Comparison of ENCODE assay signal across 8 mouse cellular contexts in the genomic region with DNA sequence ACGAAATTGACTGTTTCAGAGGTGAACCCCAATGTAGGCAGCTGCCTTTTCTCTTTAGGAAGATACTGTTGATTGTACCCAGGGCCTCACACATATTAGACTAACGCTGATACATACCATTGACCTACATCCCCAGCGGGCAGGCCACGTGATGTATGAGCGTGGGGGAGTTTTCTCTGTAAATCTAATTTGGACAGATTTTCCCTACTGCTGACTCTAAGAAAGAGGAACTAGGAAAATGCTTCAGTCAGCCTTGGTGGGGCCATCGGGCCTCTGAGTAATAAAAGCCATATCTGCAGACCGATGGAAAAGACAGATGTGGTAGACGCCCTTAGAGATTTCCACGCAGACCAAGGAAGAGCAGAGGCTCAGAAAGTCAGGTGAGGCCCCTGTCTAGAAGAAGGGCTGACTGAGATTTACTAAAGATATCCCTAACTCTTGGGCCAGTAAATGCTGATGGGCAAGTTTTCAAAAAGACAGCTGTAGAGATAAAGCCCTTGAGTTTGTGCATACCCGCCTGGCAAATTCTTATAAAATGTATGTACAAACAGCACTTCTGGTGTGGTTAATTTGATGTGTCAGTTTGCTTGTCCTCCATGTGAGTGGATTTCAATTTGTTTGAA. TPM values are rescaled to one million over a fixed set of nuclear protein-coding genes. Genes with fewer than 3 reads are reported as not detected.
A peak's percentile ranks its signal among the peaks of the same experiment; 100 is the strongest.
DNase-seq lines count a peak whose midpoint lies in the region; ATAC-seq and TF ChIP-seq lines count a peak whose summit lies in the region.

No protein-coding gene starts in this region.

- peak; percentile 42 for DNase-seq in CD4-positive, CD25-positive, alpha-beta regulatory T cell, adult 2 months (ENCODE audit: low read depth, low spot score)
- peak; percentile 22 to 35 for DNase-seq in heart, postnatal 14 days
- peak; percentile 31 for DNase-seq in mesoderm, embryonic 11.5 days (ENCODE audit: low read depth, low spot score)

- H3K27me3 ChIP-seq in E14TG2a.4 (ENCODE audit: insufficient read depth, low read length): no peaks in the 10 kb centered on the region
- H3K27me3 ChIP-seq in limb, embryonic 13.5 days: no peaks in the 10 kb centered on the region
- H3K27me3 ChIP-seq in stomach, embryonic 16.5 days (ENCODE audit: control insufficient read depth, insufficient read depth, low read length): no peaks in the 10 kb centered on the region

- no peaks in the 10 kb centered on the region for H3K9me3 ChIP-seq in E14TG2a.4 (ENCODE audit: low read length)
- H3K9me3 ChIP-seq in limb, embryonic 13.5 days: no peaks in the 10 kb centered on the region
- no peaks in the 10 kb centered on the region for H3K9me3 ChIP-seq in stomach, embryonic 16.5 days (replicated peaks; ENCODE audit: control insufficient read depth, low read length)

- peak overlapping the region; percentile 48; the same call in 1 of the 2 replicates for H3K27ac ChIP-seq in limb, embryonic 13.5 days
- peak overlapping the region; percentile 44 for H3K27ac ChIP-seq in stomach, embryonic 16.5 days (ENCODE audit: low read length)

- H3K4me1 ChIP-seq in E14TG2a.4 (replicated peaks; ENCODE audit: low read depth, low read length): peaks cover 37% of the 10 kb centered on the region
- H3K4me1 ChIP-seq in limb, embryonic 13.5 days: peaks cover 9% of the 10 kb centered on the region; the same call in 1 of the 2 replicates
- H3K4me1 ChIP-seq in stomach, embryonic 16.5 days (ENCODE audit: control insufficient read depth, insufficient read depth, low read length): peaks cover 4% of the 10 kb centered on the region

- H3K4me2 ChIP-seq in limb, embryonic 13.5 days (replicated peaks): peak overlapping the region; percentile 71
- H3K4me2 ChIP-seq in stomach, embryonic 16.5 days (ENCODE audit: low read depth, low read length): peak overlapping the region; percentile 61

- WGBS in limb, embryonic 13.5 days: 65% methylated on average over 10 of the region's 10 CpGs
- 64% methylated on average over 10 of the region's 10 CpGs for WGBS in stomach, embryonic 16.5 days

- H3K4me3 ChIP-seq in E14TG2a.4 (replicated peaks; ENCODE audit: low read length): peak overlapping the region; percentile 85
- H3K4me3 ChIP-seq in limb, embryonic 13.5 days: peak overlapping the region; percentile 69
- peak overlapping the region; percentile 66 for H3K4me3 ChIP-seq in stomach, embryonic 16.5 days (replicated peaks; ENCODE audit: low read length)

- H3K36me3 ChIP-seq in E14TG2a.4 (ENCODE audit: insufficient read depth, low read length): no peaks in the 10 kb centered on the region
- peaks cover 16% of the 10 kb centered on the region for H3K36me3 ChIP-seq in limb, embryonic 13.5 days
- H3K36me3 ChIP-seq in stomach, embryonic 16.5 days (ENCODE audit: control insufficient read depth, insufficient read depth, low read length): no peaks in the 10 kb centered on the region

- ATAC-seq in CD4-positive, CD25-positive, alpha-beta regulatory T cell, adult 4 months: no peak
- peak; percentile 33; the same call in 1 of the 2 replicates for ATAC-seq in erythroblast, adult 5-6 weeks (replicated peaks; ENCODE audit: low FRiP score, poor library complexity, severe bottlenecking)
- peak; percentile 29 for ATAC-seq in limb, embryonic 13.5 days (ENCODE audit: low FRiP score, low read depth)
- peak; percentile 27; the same call in 1 of the 2 replicates for ATAC-seq in stomach, embryonic 16.5 days (ENCODE audit: insufficient read depth, low FRiP score)

- 0 out of 2 replicates have a peak overlapping the region, but pooled peaks have one; percentile 21 for H3K9ac ChIP-seq in limb, embryonic 13.5 days
- peak overlapping the region; percentile 62 for H3K9ac ChIP-seq in stomach, embryonic 16.5 days (ENCODE audit: low read length)

- intact Hi-C loops in heart, postnatal 14 days (cut with DNase I): no loop called here

- TF ChIP-seq CTCF in E14TG2a.4 (conservative IDR thresholded peaks at IDR 0.05; ENCODE audit: low read length): no peak

RNA-seq across cellular contexts. Expression of a gene that starts 0.7 kb away (rescaled TPM):
- 10 to 100 TPM; 11.0 to 11.8 TPM for polyA plus RNA-seq in CD4-positive, CD25-positive, alpha-beta regulatory T cell, adult 4 months (2017; shearing (Covaris generic))
- total RNA-seq in erythroblast, adult 5-6 weeks (2015; ENCODE audit: low replicate concordance): 3.6 and 6.5 TPM in 2 replicates
- 1.4 TPM in 2 replicates for total RNA-seq in erythroblast, adult 5-6 weeks (2017; ENCODE audit: low replicate concordance)
- 1 to 10 TPM; 5.7 to 6.9 TPM for total RNA-seq in heart, postnatal 14 days (2021)
- polyA plus RNA-seq in limb, embryonic 13.5 days (2015; fragmentation: Nextera tagmentation; extraction: Ambion mirVana): 17.5 and 20.3 TPM in 2 replicates
- 21.4 and 23.2 TPM in 2 replicates for polyA plus RNA-seq in stomach, embryonic 16.5 days (2015; fragmentation: Nextera tagmentation; extraction: Ambion mirVana)

RNA-seq across cellular contexts. Expression of a gene that starts 26.8 kb away (rescaled TPM):
- polyA plus RNA-seq in CD4-positive, CD25-positive, alpha-beta regulatory T cell, adult 4 months (2017; shearing (Covaris generic)): not detected
- 1.0 TPM in 1 of 2 replicates, not detected in the other for total RNA-seq in erythroblast, adult 5-6 weeks (2015; ENCODE audit: low replicate concordance)
- 0.09 TPM in 1 of 2 replicates, not detected in the other for total RNA-seq in erythroblast, adult 5-6 weeks (2017; ENCODE audit: low replicate concordance)
- 1 to 10 TPM; 7.0 to 7.1 TPM for total RNA-seq in heart, postnatal 14 days (2021)
- 6.0 and 6.8 TPM in 2 replicates for polyA plus RNA-seq in limb, embryonic 13.5 days (2015; fragmentation: Nextera tagmentation; extraction: Ambion mirVana)
- 13.6 and 14.1 TPM in 2 replicates for polyA plus RNA-seq in stomach, embryonic 16.5 days (2015; fragmentation: Nextera tagmentation; extraction: Ambion mirVana)
